Mouse (Mus musculus) heart, postnatal 0 days (tissue): Measurements from ENCODE around the gene Cited4. TPM values are rescaled to one million over a fixed set of nuclear protein-coding genes. Genes with fewer than 3 reads are reported as not detected.

Source experiments
- ATAC-seq: fragments of 200-750 bp; cut with Nextera tagmentation; 2 replicates; pipeline ENCODE4 v1.8.0; 2017; ENCODE audit warnings: low read depth, moderate number of reproducible peaks, moderate library complexity; ENCODE audit not compliant: insufficient read depth
- DNase-seq: peaks from one replicate; pipeline ENCODE4 v3.0.0-alpha.2; 2016; ENCODE audit warnings: low spot score
- H3K27ac ChIP-seq: fragments of 300-500 bp; sonication (generic); 2 replicates; pipeline ENCODE4 v1.5.1; 2014; ENCODE audit warnings: low read depth, mild to moderate bottlenecking
- H3K27me3 ChIP-seq: fragments of 300-500 bp; sonication (generic); 2 replicates; pipeline ENCODE4 v1.6.1; 2014; ENCODE audit warnings: low read length, mixed read lengths; ENCODE audit not compliant: control insufficient read depth, insufficient read depth
- H3K36me3 ChIP-seq: fragments of 300-500 bp; sonication (generic); replicated peaks from 2 replicates; pipeline ENCODE4 v1.6.1; 2014; ENCODE audit warnings: low read length, mixed read lengths; ENCODE audit not compliant: control insufficient read depth, insufficient read depth
- H3K4me1 ChIP-seq: fragments of 300-500 bp; sonication (generic); 2 replicates; pipeline ENCODE4 v1.6.1; 2014; ENCODE audit warnings: antibody characterized with exemption; ENCODE audit not compliant: control insufficient read depth, insufficient read depth
- H3K4me2 ChIP-seq: fragments of 300-500 bp; sonication (generic); 2 replicates; pipeline ENCODE4 v1.6.1; 2014; ENCODE audit warnings: low read depth, mild to moderate bottlenecking, low read length, moderate library complexity
- H3K4me3 ChIP-seq: fragments of 300-500 bp; sonication (generic); 2 replicates; pipeline ENCODE4 v1.5.1; 2014; ENCODE audit warnings: low read depth, low read length
- H3K9ac ChIP-seq: fragments of 300-500 bp; sonication (generic); replicated peaks from 2 replicates; pipeline ENCODE4 v1.6.1; 2014; ENCODE audit warnings: low read depth, low read length, mixed read lengths
- H3K9me3 ChIP-seq: fragments of 300-500 bp; sonication (generic); replicated peaks from 2 replicates; pipeline ENCODE4 v1.6.1; 2016; ENCODE audit warnings: low read length; ENCODE audit not compliant: control insufficient read depth
- CTCF ChIP-seq: IDR thresholded peaks from 2 replicates; pipeline ENCODE4 v1.5.1; 2016; ENCODE audit warnings: antibody characterized with exemption, control low read depth, low read depth
- EP300 ChIP-seq: IDR thresholded peaks from 2 replicates; pipeline ENCODE4 v1.6.1; 2016; ENCODE audit warnings: antibody characterized with exemption, low read depth
- WGBS: fragments of 180-500 bp; shearing (Covaris S2); extraction: QIAGEN DNeasy Blood & Tissue Kit; methylation state at CpG from one replicate; pipeline ENCODE4 v1.1.7; 2014; 5-methylcytosine and 5-hydroxymethylcytosine counted together
- polyA plus RNA-seq: library from polyadenylated mRNA; unstranded; fragments of >200 nt; fragmentation: Nextera tagmentation; extraction: Ambion mirVana; gene quantifications from 2 replicates; pipeline ENCODE4 v1.2.1, GENCODE M21; 2015
- total RNA-seq: library from RNA; depleted of rRNA; stranded (reverse); fragments of >200 nt; gene quantifications from 2 replicates; pipeline ENCODE4 v1.2.3, GENCODE M21; 2014; ENCODE audit warnings: low replicate concordance

The Cited4 gene
- total and polyA plus RNA-seq, 2 experiments from 2014 or later: 74.0 to 123 TPM

- Histone ChIP-seq H3K4me3 (no peak overlapping the region), H3K27me3 (no peaks in the 10 kb centered on the region), H3K4me2 (no peak overlapping the region), H3K36me3 (no peaks in the 10 kb centered on the region), H3K9ac (no peak overlapping the region), H3K4me1 (no peaks in the 10 kb centered on the region), H3K9me3 (no peaks in the 10 kb centered on the region), H3K27ac (no peak overlapping the region)
- 25% methylated on average over 10 of the region's 10 CpGs for WGBS
- ATAC-seq (no peak; the same call in 1 of the 2 replicates), DNase-seq (peak; percentile 31)
- TF ChIP-seq CTCF (peak; percentile 85), EP300 (no peak)
These were observed 15.8 kb downstream of the Cited4 start for GRCm38 (mm10) chr4:120682168-120682567.

- Histone ChIP-seq H3K9me3 (no peaks in the 10 kb centered on the region), H3K27me3 (no peaks in the 10 kb centered on the region), H3K9ac (no peak overlapping the region), H3K27ac (no peak overlapping the region), H3K4me3 (no peak overlapping the region), H3K4me1 (no peaks in the 10 kb centered on the region), H3K36me3 (no peaks in the 10 kb centered on the region), H3K4me2 (no peak overlapping the region)
- DNase-seq (no peak), ATAC-seq (no peak)
- no peak for TF ChIP-seq EP300
- no peak for TF ChIP-seq CTCF
- 53% methylated on average over 9 of the region's 9 CpGs for WGBS
These were observed 17.1 kb downstream of the Cited4 start for GRCm38 (mm10) chr4:120683278-120683997.

GRCm38 (mm10) chr4:120687282-120687681 lies 20.9 kb downstream of the Cited4 start:
- H3K27ac ChIP-seq: no peak overlapping the region
- no peak for ATAC-seq
- no peak for DNase-seq
- TF ChIP-seq CTCF (no peak), EP300 (no peak)
- no peaks in the 10 kb centered on the region for H3K36me3 ChIP-seq
- no peaks in the 10 kb centered on the region for H3K4me1 ChIP-seq
- no peak overlapping the region for H3K9ac ChIP-seq
- no peak overlapping the region for H3K4me3 ChIP-seq
- no peaks in the 10 kb centered on the region for H3K9me3 ChIP-seq
- H3K4me2 ChIP-seq: no peak overlapping the region
- H3K27me3 ChIP-seq: no peaks in the 10 kb centered on the region
- WGBS: 62% methylated on average over 6 of the region's 6 CpGs

- DNase-seq (no peak), ATAC-seq (no peak)
- Histone ChIP-seq H3K9me3 (no peaks in the 10 kb centered on the region), H3K9ac (no peak overlapping the region), H3K4me1 (no peaks in the 10 kb centered on the region), H3K36me3 (no peaks in the 10 kb centered on the region), H3K4me2 (no peak overlapping the region), H3K27me3 (no peaks in the 10 kb centered on the region), H3K27ac (no peak overlapping the region), H3K4me3 (no peak overlapping the region)
- TF ChIP-seq EP300: no peak
- no peak for TF ChIP-seq CTCF
- 71% methylated on average over 6 of the region's 6 CpGs for WGBS
These were observed 22.9 kb downstream of the Cited4 start for GRCm38 (mm10) chr4:120689317-120689716.

- WGBS: 41% methylated on average over 10 of the region's 10 CpGs
- DNase-seq: peak; percentile 30
- TF ChIP-seq EP300 (no peak), CTCF (peak; percentile 68)
These were observed 26.3 kb downstream of the Cited4 start for GRCm38 (mm10) chr4:120692717-120693116.

GRCm38 (mm10) chr4:120697353-120697752 lies 31.0 kb downstream of the Cited4 start:
- Histone ChIP-seq H3K27me3 (peaks cover 36% of the 10 kb centered on the region), H3K4me3 (no peak overlapping the region), H3K4me1 (no peaks in the 10 kb centered on the region), H3K27ac (no peak overlapping the region), H3K9me3 (no peaks in the 10 kb centered on the region), H3K4me2 (no peak overlapping the region), H3K36me3 (no peaks in the 10 kb centered on the region), H3K9ac (no peak overlapping the region)
- 83% methylated on average over 8 of the region's 8 CpGs for WGBS
- ATAC-seq (no peak), DNase-seq (no peak)
- TF ChIP-seq CTCF (no peak), EP300 (no peak)

More at GRCm38 (mm10) chr4:120692717-120693116, 26.3 kb downstream of the Cited4 start:
- peak; percentile 49; the same call in 1 of the 2 replicates for ATAC-seq
- H3K27me3 ChIP-seq: peaks cover 9% of the 10 kb centered on the region
- H3K4me1 ChIP-seq: no peaks in the 10 kb centered on the region
- no peak overlapping the region for H3K9ac ChIP-seq
- H3K36me3 ChIP-seq: no peaks in the 10 kb centered on the region
- H3K4me3 ChIP-seq: no peak overlapping the region
- H3K9me3 ChIP-seq: no peaks in the 10 kb centered on the region
- no peak overlapping the region for H3K4me2 ChIP-seq
- H3K27ac ChIP-seq: no peak overlapping the region
